Mouse (Mus musculus): ENCODE results near the gene Trrap. TPM values are rescaled to one million over a fixed set of nuclear protein-coding genes. Genes with fewer than 3 reads are reported as not detected.
A peak's percentile ranks its signal among the peaks of the same experiment; 100 is the strongest.

Trrap gene
- total and polyA plus RNA-seq, 3 experiments, result 44.1 to 91.6 (median 45.6) TPM

- TF ChIP-seq MYB (IDR thresholded peaks at IDR 0.05; ENCODE audit: low read depth, low read length) (peak; percentile 26; the same call in 1 of the 2 replicates), JUND (IDR thresholded peaks at IDR 0.05; ENCODE audit: low read depth, low read length) (no peak), MAFK (IDR thresholded peaks at IDR 0.05; ENCODE audit: borderline replicate concordance, low read depth, low read length) (0 out of 2 replicates have a peak, but pooled peaks have one; percentile 13), ZNF384 (IDR thresholded peaks at IDR 0.05; ENCODE audit: low read depth, low read length) (no peak), GATA1 (IDR thresholded peaks at IDR 0.05; ENCODE audit: low read depth, low read length) (peak; percentile 56), GABPA (IDR thresholded peaks at IDR 0.05; ENCODE audit: low read depth, low read length) (no peak)
Observed at GRCm38 (mm10) chr5:144769067-144769482, 1.5 kb downstream of the Trrap start (continued).

- DNase-seq (ENCODE audit: low read depth, low spot score), result peak; percentile 24
- Histone ChIP-seq H3K36me3 (ENCODE audit: control insufficient read depth in 1 of 2, insufficient read depth in 2 of 2, low read length in 2 of 2) (peaks cover 7 to 10% of the 10 kb centered on the region in 2 experiments), H3K9me3 (replicated peaks; ENCODE audit: insufficient read depth, low read length) (no peaks in the 10 kb centered on the region), H3K4me1 (ENCODE audit: control insufficient read depth in 1 of 2, insufficient read depth in 2 of 2, low read length in 2 of 2) (peaks cover 5 to 7% of the 10 kb centered on the region in 2 experiments; a peak in 3 of 4 replicates), H3K79me2 (ENCODE audit: control insufficient read depth, insufficient read depth, low read length, poor library complexity) (peaks cover 16% of the 10 kb centered on the region), H3K27me3 (ENCODE audit: control insufficient read depth in 1 of 2, insufficient read depth in 2 of 2, low read length in 2 of 2) (no peaks in the 10 kb centered on the region), H3K27ac (ENCODE audit: control insufficient read depth, low read depth, low read length) (no peak overlapping the region), H3K4me3 (ENCODE audit: control insufficient read depth in 1 of 2, insufficient read depth in 1 of 2, low read depth in 2 of 2, low read length in 2 of 2) (no peak overlapping the region), H3K9ac (ENCODE audit: control insufficient read depth, low read depth, low read length, poor library complexity, severe bottlenecking) (no peak overlapping the region)
- TF ChIP-seq CTCF (IDR thresholded peaks at IDR 0.05 in 2 of 3, conservative IDR thresholded peaks at IDR 0.05 in 1 of 3; ENCODE audit: control insufficient read depth in 1 of 3, insufficient read depth in 1 of 3, low read depth in 2 of 3, low read length in 3 of 3, poor library complexity in 1 of 3, severe bottlenecking in 1 of 3) (peak in 2 of 3 experiments; percentile 22 to 30; a peak in 4 of 6 replicates), ZMIZ1 (IDR thresholded peaks at IDR 0.05; ENCODE audit: low read depth, low read length) (no peak)
Observed at GRCm38 (mm10) chr5:144773231-144773630, 5.7 kb downstream of the Trrap start.

GRCm38 (mm10) chr5:144780654-144781053 is 13.1 kb downstream of the Trrap start:
- Histone ChIP-seq H3K9ac (ENCODE audit: control insufficient read depth, low read depth, low read length, poor library complexity, severe bottlenecking) (no peak overlapping the region), H3K9me3 (replicated peaks; ENCODE audit: insufficient read depth, low read length) (no peaks in the 10 kb centered on the region), H3K4me1 (ENCODE audit: control insufficient read depth in 1 of 2, insufficient read depth in 2 of 2, low read length in 2 of 2) (no peaks in the 10 kb centered on the region), H3K27ac (ENCODE audit: control insufficient read depth, low read depth, low read length) (no peak overlapping the region), H3K27me3 (ENCODE audit: control insufficient read depth in 1 of 2, insufficient read depth in 2 of 2, low read length in 2 of 2) (no peaks in the 10 kb centered on the region), H3K79me2 (ENCODE audit: control insufficient read depth, insufficient read depth, low read length, poor library complexity) (no peaks in the 10 kb centered on the region), H3K36me3 (ENCODE audit: control insufficient read depth in 1 of 2, insufficient read depth in 2 of 2, low read length in 2 of 2) (peaks cover 0 to 17% of the 10 kb centered on the region in 2 experiments; a peak in 2 of 4 replicates), H3K4me3 (ENCODE audit: control insufficient read depth in 1 of 2, insufficient read depth in 1 of 2, low read depth in 2 of 2, low read length in 2 of 2) (no peak overlapping the region)
- no peak for TF ChIP-seq TCF12 (IDR thresholded peaks at IDR 0.05; ENCODE audit: low read depth, low read length)
- no peak for TF ChIP-seq MEF2A (IDR thresholded peaks at IDR 0.05; ENCODE audit: extremely low read depth, insufficient replicate concordance, low read depth, low read length, poor library complexity, severe bottlenecking)
- no peak for TF ChIP-seq TAL1 (IDR thresholded peaks at IDR 0.05; ENCODE audit: low read length)
- DNase-seq (ENCODE audit: low read depth, low spot score), result no peak

- Histone ChIP-seq H3K9ac (ENCODE audit: control insufficient read depth, low read depth, low read length, poor library complexity, severe bottlenecking) (no peak overlapping the region), H3K4me1 (ENCODE audit: control insufficient read depth in 1 of 2, insufficient read depth in 2 of 2, low read length in 2 of 2) (no peaks in the 10 kb centered on the region), H3K27me3 (ENCODE audit: control insufficient read depth in 1 of 2, insufficient read depth in 2 of 2, low read length in 2 of 2) (no peaks in the 10 kb centered on the region), H3K36me3 (ENCODE audit: control insufficient read depth in 1 of 2, insufficient read depth in 2 of 2, low read length in 2 of 2) (peaks cover 0 to 9% of the 10 kb centered on the region in 2 experiments; a peak in 2 of 4 replicates), H3K9me3 (replicated peaks; ENCODE audit: insufficient read depth, low read length) (no peaks in the 10 kb centered on the region), H3K4me3 (ENCODE audit: control insufficient read depth in 1 of 2, insufficient read depth in 1 of 2, low read depth in 2 of 2, low read length in 2 of 2) (no peak overlapping the region), H3K79me2 (ENCODE audit: control insufficient read depth, insufficient read depth, low read length, poor library complexity) (no peaks in the 10 kb centered on the region), H3K27ac (ENCODE audit: control insufficient read depth, low read depth, low read length) (no peak overlapping the region)
- no peak for DNase-seq (ENCODE audit: low read depth, low spot score)
- TF ChIP-seq MAFK (IDR thresholded peaks at IDR 0.05; ENCODE audit: borderline replicate concordance, low read depth, low read length) (no peak), ZMIZ1 (IDR thresholded peaks at IDR 0.05; ENCODE audit: low read depth, low read length) (no peak)
Observed at GRCm38 (mm10) chr5:144786464-144786863, 18.9 kb downstream of the Trrap start.
